Mouse (Mus musculus) adrenal gland (tissue): ENCODE data around the gene Ubac2.

Source experiments
- intact Hi-C: fragments of 180-260 bp; cut with DNase I; formaldehyde crosslinking; loops from one replicate; pipeline ENCODE4 v1.15.1; 2025

Ubac2 gene

GRCm38 (mm10) chr14:121999455-121999854, 121.0 kb downstream of the Ubac2 start:
- intact Hi-C loops, result no loop called here

GRCm38 (mm10) chr14:122000346-122001105, 122.1 kb downstream of the Ubac2 start:
- intact Hi-C loops, result no loop called here

GRCm38 (mm10) chr14:122002224-122002623, 123.8 kb downstream of the Ubac2 start:
- intact Hi-C loops, result no loop called here

- intact Hi-C loops, result no loop called here
Measured at GRCm38 (mm10) chr14:122003812-122004211, 125.4 kb downstream of the Ubac2 start.

DNA sequence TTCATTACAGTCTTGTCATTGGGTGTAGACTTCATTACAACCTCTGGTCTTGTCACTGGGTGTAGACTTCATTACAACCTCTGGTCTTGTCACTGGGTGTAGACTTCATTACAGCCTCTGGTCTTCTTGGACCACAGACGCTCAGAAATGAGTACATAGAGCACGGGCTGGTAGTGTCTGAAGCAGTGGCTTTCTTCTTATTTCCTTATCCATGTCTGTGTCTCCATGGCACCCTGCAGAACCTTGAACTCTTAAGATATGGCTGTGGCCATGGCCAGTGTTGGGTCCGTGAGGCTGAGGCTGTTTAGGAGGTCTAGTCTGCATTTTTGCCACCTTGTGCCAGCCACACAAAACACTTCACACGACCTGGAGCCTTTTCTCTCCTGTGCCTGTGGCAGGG, 129.8 kb downstream of the Ubac2 start:
- intact Hi-C loops, result no loop called here

DNA sequence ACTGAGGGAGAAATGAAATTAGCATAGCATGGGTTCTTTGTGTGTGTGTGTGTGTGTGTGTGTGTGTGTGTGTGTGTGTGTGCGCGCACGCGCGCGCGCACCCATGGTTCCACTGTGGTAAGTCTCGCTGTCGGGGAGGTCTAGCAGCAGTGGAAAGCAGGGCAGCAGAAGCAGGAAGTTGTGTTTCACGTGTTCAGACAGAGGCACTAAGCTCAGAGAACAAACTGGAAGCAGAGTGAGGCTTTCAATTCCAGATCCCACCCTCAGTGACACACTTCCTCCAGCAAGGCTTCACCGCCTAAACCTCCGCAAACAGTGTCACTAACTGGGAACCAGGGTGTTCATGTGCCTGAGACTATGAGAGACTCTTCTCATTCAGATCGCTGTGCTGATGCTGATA, 131.1 kb downstream of the Ubac2 start:
- intact Hi-C loops, result no loop called here

DNA sequence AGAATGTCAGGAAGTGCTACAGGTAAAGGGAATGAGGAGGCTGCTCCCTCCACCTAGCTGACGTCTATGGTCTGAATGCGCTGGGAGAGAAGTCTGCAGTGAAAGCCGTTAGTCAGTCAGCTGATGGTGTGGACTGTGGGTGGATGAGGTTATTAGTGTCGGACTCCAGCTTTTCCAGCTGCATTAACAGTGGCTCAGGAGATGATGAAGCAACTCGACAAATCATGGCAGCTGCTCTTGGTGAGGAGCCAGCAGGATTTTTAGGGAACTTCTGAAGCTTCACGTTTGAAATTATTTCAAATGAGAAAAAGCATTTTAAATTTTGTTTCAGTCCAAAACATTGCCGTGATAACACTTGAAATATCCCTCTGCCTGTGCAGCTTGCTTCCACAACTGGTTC, 131.9 kb downstream of the Ubac2 start:
- intact Hi-C loops, result no loop called here

- intact Hi-C loops, result no loop called here
Measured at GRCm38 (mm10) chr14:122011768-122012167, 133.3 kb downstream of the Ubac2 start.

DNA sequence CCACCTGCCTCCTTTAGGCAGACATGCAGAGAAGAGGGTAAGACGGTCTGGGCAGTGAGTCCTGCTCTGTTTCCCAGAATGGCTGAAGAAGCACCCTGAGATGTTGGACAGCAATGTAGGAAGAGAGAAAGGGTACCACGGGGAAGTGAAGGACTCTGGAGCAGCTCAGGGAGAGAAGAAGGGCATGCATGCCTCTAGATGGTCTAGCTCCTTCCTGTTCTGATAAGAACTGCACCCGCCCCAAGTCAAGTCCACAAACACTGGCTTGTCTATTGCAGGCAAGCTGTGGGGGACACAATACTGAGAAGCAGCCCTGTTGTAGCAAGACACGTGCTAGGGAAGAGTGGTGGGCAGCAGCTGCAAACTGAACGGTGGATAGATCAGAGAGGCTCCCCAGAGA, 133.8 kb downstream of the Ubac2 start:
- intact Hi-C loops, result no loop called here

- intact Hi-C loops, result no loop called here
Measured at GRCm38 (mm10) chr14:122012814-122013213, 134.4 kb downstream of the Ubac2 start.

DNA sequence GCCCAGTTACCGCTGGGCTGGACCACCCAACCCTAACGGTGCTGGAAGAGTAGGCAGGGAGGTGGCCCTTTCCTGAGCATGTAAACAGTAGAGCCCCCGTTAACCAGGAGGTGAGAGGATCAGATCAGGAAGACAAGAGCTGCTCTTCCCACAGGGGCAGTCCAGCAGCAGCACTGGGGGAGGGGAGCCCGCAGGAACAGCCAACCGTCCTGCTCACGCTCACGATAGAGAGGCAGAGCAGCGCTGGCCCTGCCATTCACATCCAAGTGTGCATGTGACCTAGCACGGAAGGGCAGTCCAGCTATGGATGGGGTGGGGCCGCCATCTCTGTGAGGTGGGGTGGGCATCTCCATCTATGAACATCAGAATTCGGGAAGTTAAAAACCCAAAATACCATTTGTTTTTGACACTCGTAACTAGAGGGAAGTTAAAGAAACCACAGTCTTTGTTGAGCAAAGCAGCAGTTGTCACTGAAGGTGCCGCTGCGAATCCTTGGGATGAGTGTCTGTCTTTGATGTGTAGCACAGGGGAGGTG, 135.1 kb downstream of the Ubac2 start:
- intact Hi-C loops, result no loop called here

DNA sequence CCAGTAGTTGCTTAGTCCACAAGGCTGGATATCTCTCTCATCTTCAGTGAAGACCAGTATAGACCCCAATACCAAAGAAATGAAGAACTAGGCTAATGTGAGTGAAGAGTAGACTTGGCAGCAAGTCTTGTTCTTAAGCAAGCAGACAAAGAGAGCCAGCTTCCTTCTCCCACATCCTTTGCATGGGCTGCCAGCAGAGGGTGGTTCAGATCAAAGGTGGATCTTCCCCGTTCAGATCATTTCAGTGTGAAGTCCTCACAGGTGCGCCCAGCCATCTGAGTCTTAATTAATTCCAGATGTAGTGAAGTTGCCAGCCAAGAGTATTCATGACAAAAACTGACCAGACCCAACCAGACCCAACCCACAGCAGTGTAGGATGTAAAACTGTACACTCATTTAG, 139.5 kb downstream of the Ubac2 start:
- intact Hi-C loops, result no loop called here

DNA sequence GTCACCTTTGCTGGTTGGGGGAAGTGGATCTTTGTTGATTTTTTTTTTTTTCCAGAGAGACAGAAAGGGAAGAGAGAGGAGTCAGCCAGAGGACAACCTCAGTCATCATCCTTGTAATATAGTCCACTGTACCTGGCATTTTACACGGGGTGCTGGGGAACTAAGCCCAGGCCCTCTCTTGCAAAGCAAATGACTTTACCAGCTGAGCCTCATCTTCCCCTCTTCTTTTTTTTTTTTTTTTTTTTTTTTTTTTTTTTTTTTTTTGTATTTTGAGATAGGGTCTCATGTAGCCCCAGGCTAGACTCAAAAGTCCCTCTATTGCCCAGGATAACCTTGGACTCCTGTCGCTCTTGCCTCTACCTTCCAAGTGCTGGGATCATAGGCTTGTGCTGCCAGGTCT, 141.0 kb downstream of the Ubac2 start:
- intact Hi-C loops, result no loop called here

DNA sequence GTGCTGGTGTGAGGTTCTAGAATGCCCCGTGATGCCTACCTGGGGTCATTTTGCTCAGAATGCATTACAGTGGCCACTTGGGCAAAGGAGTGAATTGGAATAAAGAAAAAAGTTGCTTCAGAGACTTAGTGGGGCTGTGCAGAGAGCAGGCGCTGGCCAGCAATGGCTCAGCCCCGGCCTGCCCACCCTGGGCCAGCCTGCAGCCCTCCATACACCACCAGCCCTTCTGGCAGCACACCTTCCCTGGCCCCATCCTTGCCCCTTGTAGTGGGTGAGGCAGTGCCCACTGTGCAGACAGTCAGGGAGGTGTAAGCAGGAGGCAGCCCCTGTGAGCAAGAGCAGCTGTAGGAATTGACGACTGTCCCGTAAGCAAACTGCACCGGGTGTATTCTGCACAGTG, 142.1 kb downstream of the Ubac2 start:
- intact Hi-C loops, result no loop called here

DNA sequence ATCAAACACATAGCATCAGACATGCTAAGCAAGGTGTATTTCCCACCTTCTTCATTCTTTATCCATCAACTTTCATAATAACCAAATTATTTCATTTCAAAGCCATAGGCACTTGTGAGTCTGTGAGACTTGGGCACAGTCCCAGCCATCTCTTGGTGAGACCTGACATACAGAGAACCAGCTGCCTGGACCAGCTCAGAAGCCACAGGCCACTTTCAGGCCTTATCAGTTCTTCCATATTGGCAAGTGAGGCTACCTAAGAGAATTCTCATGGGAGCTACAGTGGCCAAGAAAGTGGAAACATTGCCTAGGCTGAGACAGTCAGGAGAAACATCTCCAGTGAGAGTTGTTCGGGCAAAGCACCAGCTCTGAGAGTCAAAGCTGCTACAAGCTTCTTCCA, 144.6 kb downstream of the Ubac2 start:
- intact Hi-C loops, result no loop called here

DNA sequence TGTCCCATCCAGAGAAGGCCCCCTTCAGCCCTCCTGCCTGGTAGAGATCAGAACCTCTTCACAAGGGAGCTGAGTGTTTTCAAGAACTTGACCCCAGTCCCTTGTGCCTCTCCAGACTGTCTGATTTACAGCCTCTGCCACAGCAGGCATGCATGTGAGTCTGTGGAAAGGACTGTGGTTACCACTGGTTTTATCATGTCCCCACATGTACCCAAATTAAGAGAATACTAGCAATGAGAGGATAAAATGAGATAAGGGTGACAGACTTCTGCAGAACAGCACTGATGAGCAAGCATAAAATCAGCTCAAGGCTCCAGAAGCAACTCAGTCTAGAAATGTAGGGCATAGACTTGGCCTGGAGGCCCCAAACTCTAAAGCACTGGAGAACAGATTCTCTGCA, 145.5 kb downstream of the Ubac2 start:
- intact Hi-C loops, result no loop called here

DNA sequence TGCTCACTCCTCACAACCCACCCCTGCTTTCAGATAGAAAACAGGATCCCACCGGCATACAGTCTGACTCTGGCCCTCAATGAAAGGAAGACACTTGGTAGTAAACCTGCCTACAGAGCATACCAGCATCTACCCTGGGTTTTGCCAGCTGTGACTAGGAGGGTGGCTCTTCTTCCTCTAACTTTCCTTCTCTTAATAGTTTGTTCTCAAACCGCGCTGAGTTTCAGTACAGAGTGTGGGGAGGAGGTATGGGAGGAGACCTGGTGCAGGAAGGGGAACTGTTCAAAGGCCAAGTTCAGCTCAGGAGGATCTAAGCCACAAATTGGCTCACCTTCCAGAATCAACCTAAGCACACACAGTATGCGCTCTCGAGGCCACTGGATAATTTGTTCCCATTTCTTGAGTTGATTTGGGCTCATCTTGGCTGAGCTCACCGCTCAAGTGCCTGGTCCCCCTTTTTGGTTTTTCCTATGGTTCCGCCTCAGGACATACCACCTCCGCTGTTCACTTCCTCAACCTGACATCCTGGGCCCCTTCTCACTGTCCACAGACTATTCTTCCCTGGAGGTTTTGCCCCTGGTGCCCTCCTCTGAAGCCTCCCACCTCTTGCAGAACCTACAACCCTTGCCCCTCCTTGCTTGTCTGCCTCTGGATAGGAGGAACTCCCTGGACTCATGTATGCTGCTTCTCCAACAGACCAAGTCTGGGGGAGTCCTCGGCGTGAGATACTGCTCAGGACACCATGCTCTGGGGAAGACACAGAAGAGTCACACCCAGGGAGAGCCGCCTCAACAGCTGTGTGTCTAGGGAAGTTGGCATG, 150.7 kb downstream of the Ubac2 start:
- intact Hi-C loops, result no loop called here

DNA sequence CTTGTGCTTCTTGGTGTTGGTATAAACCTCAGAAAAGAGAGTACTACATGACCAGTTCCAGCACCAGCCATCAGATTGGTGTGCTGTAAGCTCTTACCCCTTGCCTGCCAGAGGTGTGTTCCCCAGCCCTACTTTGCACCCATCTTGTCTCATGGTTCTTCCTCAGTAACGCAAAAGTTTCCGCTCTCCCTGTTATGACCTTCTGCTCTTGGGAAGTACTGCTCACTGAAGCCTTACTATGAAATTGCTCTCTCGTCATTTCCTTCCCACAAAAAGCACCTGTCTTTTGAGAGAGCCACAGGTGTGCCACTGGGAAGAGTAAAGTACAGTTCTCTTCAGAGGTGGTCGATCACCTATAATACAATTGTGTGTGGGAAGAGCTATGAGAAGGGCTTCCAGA, 151.4 kb downstream of the Ubac2 start:
- intact Hi-C loops, result no loop called here

GRCm38 (mm10) chr14:122032045-122032444, 153.6 kb downstream of the Ubac2 start:
- intact Hi-C loops, result no loop called here

GRCm38 (mm10) chr14:122034451-122034850, 156.0 kb downstream of the Ubac2 start, which contains the start of gene Timm8a2:
TSS of gene Timm8a2 (plus strand) at chr14:122034674.
- intact Hi-C loops, result no loop called here

DNA sequence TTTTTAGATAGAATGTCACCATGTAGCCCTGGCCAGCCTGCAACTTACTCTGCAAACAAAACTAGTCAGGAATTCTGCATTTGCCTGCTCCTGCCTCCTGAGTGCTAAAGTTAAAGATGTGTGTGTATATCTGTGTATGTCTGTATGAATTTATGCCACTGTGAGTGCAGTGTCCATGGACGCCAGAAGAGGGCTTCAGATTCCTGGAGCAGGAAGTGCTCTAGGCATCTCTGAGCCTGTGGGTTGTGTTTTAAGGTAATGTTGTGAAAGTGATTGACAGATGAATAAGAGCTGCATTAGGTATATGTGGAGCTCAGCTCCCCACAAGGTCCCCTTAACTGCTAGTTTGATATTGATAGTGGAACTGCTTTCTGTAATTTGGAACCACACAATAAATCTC, 156.8 kb downstream of the Ubac2 start:
- intact Hi-C loops, result no loop called here

DNA sequence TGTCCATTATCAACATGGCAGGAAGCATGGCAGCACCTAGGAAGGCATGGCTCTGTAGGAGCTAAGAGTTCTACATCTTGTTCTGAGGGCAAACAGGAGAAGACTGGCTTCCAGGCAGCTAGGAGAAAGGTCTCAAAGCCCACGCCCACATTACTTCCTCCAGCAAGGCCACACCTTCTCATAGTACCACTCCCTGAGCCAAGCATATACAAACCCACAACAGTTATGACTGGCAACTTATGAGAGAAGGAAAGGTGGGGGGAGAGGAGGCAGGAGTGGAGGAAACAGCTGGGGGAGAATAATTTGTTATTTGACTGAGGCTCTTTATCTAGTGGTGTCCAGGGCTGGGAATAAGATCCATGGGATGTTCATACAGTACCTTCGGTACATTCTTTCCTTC, 157.4 kb downstream of the Ubac2 start:
- intact Hi-C loops, result no loop called here
